Mouse (Mus musculus) neural tube, embryonic 13.5 days (tissue): ENCODE data around the gene Gm10118. TPM values are rescaled to one million over a fixed set of nuclear protein-coding genes. Genes with fewer than 3 reads are reported as not detected.

Experiments
- polyA plus RNA-seq: library from polyadenylated mRNA; unstranded; fragments of >200 nt; fragmentation: Nextera tagmentation; extraction: Ambion mirVana; gene quantifications from 2 replicates; pipeline ENCODE4 v1.2.1, GENCODE M21; 2015

Gene Gm10118
- polyA plus RNA-seq, 1 experiment from 2014 or later = 0.78 TPM

Other genes with a start within 250 kb of the Gm10118 start
- 20.1 and 21.0 TPM in 2 replicates for gene Lrrtm3, start 162.8 kb upstream of the Gm10118 start, polyA plus RNA-seq